Mouse (Mus musculus) CH12.LX (cell line): ENCODE measurements around the gene Zcwpw1. TPM values are rescaled to one million over a fixed set of nuclear protein-coding genes. Genes with fewer than 3 reads are reported as not detected.

Experiments used
- DNase-seq: peaks from one replicate; pipeline ENCODE4 v3.0.0-alpha.2; 2013; ENCODE audit errors: extremely low read depth
- H3K27ac ChIP-seq: 2 replicates; pipeline ENCODE4 v1.5.1; 2012; ENCODE audit warnings: low read depth, mild to moderate bottlenecking, control low read depth, moderate library complexity; ENCODE audit not compliant: insufficient read depth
- H3K27me3 ChIP-seq: replicated peaks from 2 replicates; pipeline ENCODE3; 2012; ENCODE audit warnings: inconsistent platforms
- H3K36me3 ChIP-seq, 2 experiments: replicated peaks in 1 of 2; 2 replicates each; pipeline versions ENCODE3 to v1.6.1; 2012; ENCODE audit warnings: inconsistent platforms in 1 of 2, low read length in 1 of 2, mild to moderate bottlenecking in 1 of 2, mixed read lengths in 1 of 2, moderate library complexity in 1 of 2; ENCODE audit not compliant: control insufficient read depth in 1 of 2, insufficient read depth in 1 of 2
- H3K4me1 ChIP-seq, 2 experiments: 2 replicates each; pipeline ENCODE4 v1.6.1; 2012; ENCODE audit warnings: inconsistent platforms in 1 of 2, moderate library complexity in 1 of 2; ENCODE audit not compliant: insufficient read depth in 2 of 2, control insufficient read depth in 1 of 2
- H3K4me2 ChIP-seq: 2 replicates; pipeline ENCODE4 v1.6.1; 2012; ENCODE audit warnings: low read depth, mild to moderate bottlenecking, control low read depth; ENCODE audit not compliant: poor library complexity, insufficient read depth, severe bottlenecking
- H3K4me3 ChIP-seq, 3 experiments: fragments of 150-350 bp in 1 of 3; sonication (generic) in 1 of 3; replicated peaks in 1 of 3; 2 replicates each; pipeline versions ENCODE3 to v1.5.1; 2011 to 2012; ENCODE audit warnings: low read depth in 2 of 3, low read length in 2 of 3, mild to moderate bottlenecking in 2 of 3, moderate library complexity in 2 of 3, control low read depth in 1 of 3, improper control_type of control experiment in 1 of 3, inconsistent platforms in 1 of 3, mixed read lengths in 1 of 3; ENCODE audit not compliant: poor library complexity in 1 of 3
- H3K79me2 ChIP-seq: replicated peaks from 2 replicates; pipeline ENCODE4 v1.6.1; 2012; ENCODE audit warnings: mild to moderate bottlenecking, moderate library complexity; ENCODE audit not compliant: control insufficient read depth, poor library complexity, insufficient read depth, severe bottlenecking; ENCODE audit errors: extremely low read depth
- H3K9ac ChIP-seq: 2 replicates; pipeline ENCODE4 v1.6.1; 2012; ENCODE audit warnings: low read depth, mild to moderate bottlenecking, control low read depth, moderate library complexity; ENCODE audit not compliant: insufficient read depth
- H3K9me3 ChIP-seq: replicated peaks from 2 replicates; pipeline ENCODE3; 2012; ENCODE audit warnings: low read length, inconsistent platforms, mixed read lengths
- CHD1 ChIP-seq: IDR thresholded peaks from 2 replicates; pipeline ENCODE4 v1.6.1; 2012; ENCODE audit warnings: low read depth, low read length, improper control_type of control experiment, inconsistent platforms
- CHD2 ChIP-seq: IDR thresholded peaks from 2 replicates; pipeline ENCODE4 v1.6.1; 2011; ENCODE audit warnings: low read length, improper control_type of control experiment
- CTCF ChIP-seq, 2 experiments: IDR thresholded peaks in 1 of 2; conservative IDR thresholded peaks in 1 of 2; 2 replicates each; pipeline ENCODE4 v1.5.1; 2011 to 2012; ENCODE audit warnings: low read depth in 2 of 2, low read length in 2 of 2, improper control_type of control experiment in 1 of 2, inconsistent platforms in 1 of 2, mild to moderate bottlenecking in 1 of 2, moderate library complexity in 1 of 2
- E2F4 ChIP-seq: IDR thresholded peaks from 2 replicates; pipeline ENCODE4 v1.6.1; 2011; ENCODE audit warnings: low read depth, low read length, improper control_type of control experiment; ENCODE audit not compliant: insufficient replicate concordance
- ELF1 ChIP-seq: IDR thresholded peaks from 2 replicates; pipeline ENCODE4 v1.6.1; 2014; ENCODE audit warnings: low read depth, mild to moderate bottlenecking, inconsistent platforms, low read length, improper control_type of control experiment
- GABPA ChIP-seq: IDR thresholded peaks from 2 replicates; pipeline ENCODE4 v1.6.1; 2012; ENCODE audit warnings: low read depth, low read length, improper control_type of control experiment, inconsistent platforms; ENCODE audit not compliant: insufficient replicate concordance
- JUN ChIP-seq: IDR thresholded peaks from 2 replicates; pipeline ENCODE4 v1.6.1; 2011; ENCODE audit warnings: low read depth, mild to moderate bottlenecking, low read length, improper control_type of control experiment, moderate library complexity; ENCODE audit not compliant: insufficient read depth
- MEF2A ChIP-seq: IDR thresholded peaks from 2 replicates; pipeline ENCODE4 v1.6.1; 2014; ENCODE audit warnings: low read depth, mild to moderate bottlenecking, inconsistent platforms, low read length, improper control_type of control experiment, borderline replicate concordance
- NELFE ChIP-seq: IDR thresholded peaks from 2 replicates; pipeline ENCODE4 v1.6.1; 2011; ENCODE audit warnings: low read depth, low read length, improper control_type of control experiment
- POLR2A ChIP-seq: IDR thresholded peaks from 2 replicates; pipeline ENCODE4 v1.6.1; 2011; ENCODE audit warnings: low read depth, mild to moderate bottlenecking, improper control_type of control experiment, low read length
- RAD21 ChIP-seq: IDR thresholded peaks from 2 replicates; pipeline ENCODE4 v1.6.1; 2011; ENCODE audit warnings: low read depth, mild to moderate bottlenecking, low read length, improper control_type of control experiment, moderate library complexity
- RCOR1 ChIP-seq: conservative IDR thresholded peaks from 2 replicates; pipeline ENCODE4 v1.6.1; 2012; ENCODE audit warnings: low read depth, mild to moderate bottlenecking, inconsistent platforms, low read length, improper control_type of control experiment
- SIN3A ChIP-seq: IDR thresholded peaks from 2 replicates; pipeline ENCODE4 v1.6.1; 2012; ENCODE audit warnings: low read length, improper control_type of control experiment, inconsistent platforms
- TCF12 ChIP-seq: IDR thresholded peaks from 2 replicates; pipeline ENCODE4 v1.6.1; 2014; ENCODE audit warnings: low read depth, mild to moderate bottlenecking, inconsistent platforms, low read length, improper control_type of control experiment
- UBTF ChIP-seq: IDR thresholded peaks from 2 replicates; pipeline ENCODE4 v1.6.1; 2012; ENCODE audit warnings: low read depth, mild to moderate bottlenecking, inconsistent platforms, low read length, improper control_type of control experiment, moderate library complexity
- ZC3H11A ChIP-seq: IDR thresholded peaks from 2 replicates; pipeline ENCODE4 v1.6.1; 2012; ENCODE audit warnings: low read depth, mild to moderate bottlenecking, inconsistent platforms, low read length, improper control_type of control experiment
- ZKSCAN1 ChIP-seq: IDR thresholded peaks from 2 replicates; pipeline ENCODE4 v1.6.1; 2012; ENCODE audit warnings: low read depth, inconsistent platforms, low read length, improper control_type of control experiment, borderline replicate concordance
- dilution Hi-C: fragments of 300-500 bp; cut with MboI; formaldehyde crosslinking; loops from 2 replicates; pipeline ENCODE4 v1.14.3; 2020; ENCODE audit warnings: low sequenced_read_pairs; ENCODE audit not compliant: extremely low pct_unique_long_range_greater_than_20kb, extremely low pct_ligation_motif_present
- in situ Hi-C: fragments of 300-500 bp; cut with MboI; formaldehyde crosslinking; loops from 3 replicates; pipeline ENCODE4 v1.14.3; 2019; ENCODE audit warnings: low sequenced_read_pairs, low pct_ligation_motif_present, low pct_unique_long_range_greater_than_20kb, mixed read lengths
- polyA plus RNA-seq: library from polyadenylated mRNA; unstranded; fragments of >175 nt; gene quantifications from 2 replicates; pipeline ENCODE4 v1.2.1, GENCODE M21; 2012; ENCODE audit warnings: low read depth; ENCODE audit not compliant: insufficient read length
- total RNA-seq, 2 experiments: library from RNA; depleted of rRNA; stranded (reverse); fragments of 300-350 nt in 1 of 2; fragments of >200 nt in 1 of 2; gene quantifications; 2 replicates each; pipeline ENCODE4 v1.2.3; 2012 to 2014

The Zcwpw1 gene
- total and polyA plus RNA-seq, 3 experiments, result 1.3 to 3.0 (median 2.8) TPM

GRCm38 (mm10) chr5:137746282-137746850, 41.2 kb upstream of the Zcwpw1 start (continued):
- TF ChIP-seq UBTF, result no peak
- no peak for TF ChIP-seq ZC3H11A
- TF ChIP-seq TCF12, result peak; percentile 29; the same call in 1 of the 2 replicates

DNA sequence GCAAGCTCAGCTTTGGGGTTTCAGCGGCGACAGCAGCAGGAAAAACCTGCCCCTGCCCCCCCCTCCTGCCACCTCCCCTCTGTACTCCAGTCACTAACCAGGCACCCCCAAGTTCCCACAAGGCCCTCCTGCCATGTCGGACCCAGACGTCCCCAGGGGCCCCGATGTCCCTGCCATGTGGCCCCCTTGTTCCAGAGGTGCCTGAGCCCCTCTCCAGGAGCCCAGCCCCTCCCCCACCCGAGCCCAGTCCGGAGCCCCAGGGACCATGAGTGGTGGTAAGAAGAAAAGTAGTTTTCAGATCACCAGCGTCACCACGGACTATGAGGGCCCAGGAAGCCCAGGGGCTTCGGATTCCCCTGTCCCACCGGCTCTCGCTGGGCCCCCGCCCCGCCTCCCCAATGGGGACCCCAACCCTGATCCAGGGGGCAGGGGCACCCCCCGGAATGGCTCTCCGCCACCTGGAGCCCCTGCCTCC, 40.7 kb upstream of the Zcwpw1 start:
- Histone ChIP-seq H3K9me3 (no peaks in the 10 kb centered on the region), H3K27ac (peak overlapping the region; percentile 63), H3K27me3 (peaks cover 10% of the 10 kb centered on the region), H3K4me2 (peak overlapping the region; percentile 72), H3K36me3 (peaks cover 12 to 26% of the 10 kb centered on the region in 2 experiments), H3K4me1 (peaks cover 6 to 39% of the 10 kb centered on the region in 2 experiments), H3K79me2 (peaks cover 32% of the 10 kb centered on the region), H3K9ac (peak overlapping the region; percentile 78), H3K4me3 (peak overlapping the region; percentile 66 to 97 (median 79))
- in situ Hi-C loops, result no loop called here
- dilution Hi-C loops, result no loop called here
- no peak for TF ChIP-seq ZC3H11A
- TF ChIP-seq CHD2, result peak; percentile 36; the same call in 1 of the 2 replicates
- TF ChIP-seq CHD1, result no peak
- no peak for TF ChIP-seq MEF2A
- no peak for DNase-seq

- in situ Hi-C loops, result no loop called here
- Histone ChIP-seq H3K4me3 (peak overlapping the region; percentile 66 to 97 (median 79)), H3K4me1 (peaks cover 6 to 39% of the 10 kb centered on the region in 2 experiments), H3K9me3 (no peaks in the 10 kb centered on the region), H3K36me3 (peaks cover 17 to 32% of the 10 kb centered on the region in 2 experiments), H3K4me2 (peak overlapping the region; percentile 72), H3K27ac (peak overlapping the region; percentile 63), H3K79me2 (peaks cover 32% of the 10 kb centered on the region), H3K27me3 (peaks cover 8% of the 10 kb centered on the region), H3K9ac (peak overlapping the region; percentile 78)
- dilution Hi-C loops, result no loop called here
- DNase-seq, result peak; percentile 43
- peak; percentile 8; the same call in 1 of the 2 replicates for TF ChIP-seq SIN3A
- no peak for TF ChIP-seq POLR2A
- TF ChIP-seq GABPA, result no peak
- TF ChIP-seq RAD21, result peak; percentile 18
- no peak for TF ChIP-seq NELFE
- TF ChIP-seq ZKSCAN1, result no peak
- TF ChIP-seq JUN, result no peak
- no peak for TF ChIP-seq ELF1
- TF ChIP-seq CTCF (conservative IDR thresholded peaks at IDR 0.05 in 1 of 2, IDR thresholded peaks at IDR 0.05 in 1 of 2; ENCODE audit: low read depth in 2 of 2, low read length in 2 of 2), result peak in 1 of 2 experiments; percentile 50; a peak in 2 of 4 replicates
- TF ChIP-seq RCOR1, result no peak
- TF ChIP-seq E2F4, result no peak
Observed at GRCm38 (mm10) chr5:137747326-137747961, 40.2 kb upstream of the Zcwpw1 start.
